Mouse (Mus musculus): ENCODE measurements around the gene Abca7. TPM values are rescaled to one million over a fixed set of nuclear protein-coding genes. Genes with fewer than 3 reads are reported as not detected.
"Not testable (repeated sequence)": the region's sequence is repeated elsewhere in the genome, so short reads cannot be mapped to it uniquely, and the experiment has no call there.

Gene Abca7
- total RNA-seq, 4 experiments from 2014 or later = 7.5 to 8.5 (median 8.0) TPM

DNA sequence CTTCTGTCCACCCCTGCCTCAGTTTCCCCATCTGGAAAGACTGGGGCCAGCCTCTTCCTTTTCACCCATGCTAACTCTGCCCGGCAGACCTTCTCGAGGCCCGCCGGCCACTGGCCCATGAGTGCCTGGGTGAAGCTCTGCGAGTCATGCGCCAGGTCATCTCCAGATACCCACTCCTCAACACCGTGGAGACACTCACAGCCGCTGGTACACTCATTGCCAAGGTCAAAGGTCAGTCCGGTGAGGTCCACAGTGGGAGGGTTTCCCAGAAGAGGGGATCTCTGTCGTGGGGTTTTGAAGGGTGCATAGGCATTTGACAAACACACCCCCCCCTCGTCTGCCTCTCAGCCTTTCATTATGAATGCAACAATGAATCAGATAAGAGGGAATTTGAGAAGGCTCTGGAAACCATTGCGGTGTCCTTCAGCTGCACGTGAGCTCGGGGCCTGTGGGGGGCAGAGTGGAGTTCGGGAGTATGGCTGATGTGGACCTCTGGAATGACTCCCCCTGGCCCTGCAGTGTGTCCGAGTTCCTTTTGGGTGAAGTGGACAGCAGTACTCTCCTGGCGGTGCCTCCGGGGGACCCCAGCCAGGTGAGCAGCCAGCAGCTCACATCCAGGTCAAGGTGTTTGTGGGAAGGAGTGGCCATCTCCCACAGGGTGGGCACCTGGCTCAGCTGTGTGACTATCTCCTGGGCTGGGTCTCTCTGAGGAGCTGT is 24.5 kb downstream of the Abca7 start:
- no peak for DNase-seq (ENCODE audit: low spot score)

DNA sequence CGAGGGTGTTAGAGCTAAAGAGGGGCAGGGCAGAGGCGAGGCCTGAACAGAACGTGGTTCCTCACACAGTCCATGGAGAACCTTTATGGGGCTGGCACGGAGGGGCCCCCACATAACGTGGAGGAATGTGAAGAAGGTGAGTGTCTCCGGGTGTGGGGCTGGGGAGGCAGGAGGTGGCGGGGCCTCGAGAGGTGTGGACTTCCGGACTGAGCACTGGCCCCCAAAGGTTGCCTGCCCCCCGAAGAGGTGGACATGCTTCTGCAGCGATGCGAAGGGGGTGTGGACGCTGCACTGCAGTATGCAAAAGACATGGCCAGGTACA is 25.0 kb downstream of the Abca7 start:
- no peak for DNase-seq (ENCODE audit: low spot score)

GRCm38 (mm10) chr10:80022164-80022563 is 25.9 kb downstream of the Abca7 start:
- DNase-seq (ENCODE audit: low spot score) = no peak

DNA sequence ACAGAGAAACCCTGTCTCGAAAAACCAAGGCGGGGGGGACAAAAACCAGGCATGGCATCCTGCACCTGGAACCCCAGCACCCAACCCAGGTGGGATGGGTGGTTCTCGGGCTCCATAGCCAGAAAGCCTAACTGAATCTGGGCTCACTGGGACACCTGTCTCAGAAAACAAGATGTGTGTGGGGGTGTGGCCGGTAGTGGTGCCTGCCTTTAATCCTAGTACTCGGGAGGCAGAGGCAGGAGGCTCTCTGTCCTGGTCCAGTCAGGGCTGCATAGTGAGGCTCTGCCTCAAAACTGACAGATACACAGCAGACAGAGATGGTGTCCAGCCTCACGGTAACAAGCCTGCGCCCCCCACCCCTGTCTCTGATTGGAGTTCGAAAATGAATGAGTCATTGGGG is 26.5 kb downstream of the Abca7 start:
- DNase-seq (ENCODE audit: low spot score) = no peak

GRCm38 (mm10) chr10:80023758-80024157 is 27.5 kb downstream of the Abca7 start:
- DNase-seq (ENCODE audit: low spot score) = no peak

DNA sequence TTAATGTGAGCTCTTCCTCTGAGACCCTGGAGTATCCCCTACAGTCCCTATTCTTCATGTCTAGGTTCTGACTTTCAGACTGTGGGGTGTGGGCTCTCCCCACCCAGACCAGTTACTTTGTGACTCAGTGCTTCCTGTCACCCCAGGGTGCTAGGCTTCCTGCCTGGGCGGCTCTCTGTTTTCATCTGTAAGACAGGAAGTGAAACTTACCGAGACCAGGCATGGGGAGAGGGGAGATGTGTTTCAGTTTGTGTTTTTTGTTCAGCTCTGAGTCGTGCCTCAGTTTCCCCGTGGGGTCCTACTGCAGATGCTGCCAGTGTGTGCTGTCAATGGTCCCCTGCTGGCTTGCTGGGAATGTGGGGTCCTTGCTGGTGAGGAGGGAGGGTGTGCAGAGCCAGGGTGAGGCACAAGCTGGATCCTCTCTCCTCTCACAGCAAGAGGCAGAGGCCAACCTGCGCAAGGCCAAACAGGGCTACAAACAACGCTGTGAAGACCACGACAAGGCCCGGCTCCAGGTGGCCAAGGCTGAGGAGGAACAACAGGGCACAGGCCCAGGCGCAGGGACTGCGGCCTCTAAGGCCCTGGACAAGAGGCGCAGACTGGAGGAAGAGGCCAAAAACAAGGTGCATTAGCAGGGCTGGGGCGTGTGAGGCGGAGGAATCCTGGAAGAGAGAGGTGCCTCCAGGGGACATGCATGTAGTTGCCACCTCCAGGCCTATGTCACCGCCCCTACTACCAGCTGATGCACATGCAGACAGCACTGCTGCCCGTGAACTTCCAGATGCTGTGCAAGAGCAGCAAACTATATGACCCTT is 28.1 kb downstream of the Abca7 start:
- DNase-seq (ENCODE audit: low spot score) = no peak

GRCm38 (mm10) chr10:80025044-80025347 is 28.7 kb downstream of the Abca7 start:
- DNase-seq (ENCODE audit: low spot score) = no peak

DNA sequence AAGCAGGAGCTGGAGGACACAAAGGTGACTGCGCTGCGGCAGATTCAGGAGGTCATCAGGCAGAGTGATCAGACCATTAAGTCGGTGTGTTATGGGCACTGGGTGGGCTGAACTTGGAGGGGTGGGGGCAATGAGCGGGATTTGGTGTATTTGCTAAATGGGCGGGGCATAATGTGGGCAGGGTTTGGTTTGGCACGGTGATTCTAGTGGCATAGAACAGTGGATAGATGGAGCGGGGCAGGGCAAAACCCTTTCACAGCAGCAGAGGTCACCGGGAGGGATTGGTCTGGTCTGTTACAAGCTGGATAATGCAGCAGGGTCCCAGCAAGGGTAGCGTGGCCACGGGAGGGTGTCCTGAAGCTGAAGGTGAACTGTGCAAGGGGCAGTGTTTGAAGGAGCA is 29.2 kb downstream of the Abca7 start:
- DNase-seq (ENCODE audit: low spot score) = no peak

DNA sequence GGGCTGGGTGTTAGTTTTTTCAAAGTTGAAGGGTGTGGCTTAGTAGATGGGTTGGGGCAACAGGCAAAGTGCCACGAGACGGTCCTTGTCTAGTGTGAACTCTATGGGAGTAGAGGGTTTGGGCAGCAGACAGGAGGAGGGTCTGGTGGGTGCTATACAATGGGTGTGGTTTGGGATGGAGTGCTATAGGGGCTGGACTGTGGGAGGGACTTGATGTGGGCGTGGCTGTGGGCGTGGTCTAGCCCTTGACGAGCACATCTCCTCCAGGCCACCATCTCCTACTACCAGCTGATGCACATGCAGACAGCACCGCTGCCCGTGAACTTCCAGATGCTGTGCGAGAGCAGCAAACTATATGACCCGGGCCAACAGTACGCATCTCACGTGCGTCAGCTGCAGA is 29.6 kb downstream of the Abca7 start:
- no peak for DNase-seq (ENCODE audit: low spot score)

GRCm38 (mm10) chr10:80027681-80028520 is 31.6 kb downstream of the Abca7 start:
- DNase-seq (ENCODE audit: low spot score) = no peak

DNA sequence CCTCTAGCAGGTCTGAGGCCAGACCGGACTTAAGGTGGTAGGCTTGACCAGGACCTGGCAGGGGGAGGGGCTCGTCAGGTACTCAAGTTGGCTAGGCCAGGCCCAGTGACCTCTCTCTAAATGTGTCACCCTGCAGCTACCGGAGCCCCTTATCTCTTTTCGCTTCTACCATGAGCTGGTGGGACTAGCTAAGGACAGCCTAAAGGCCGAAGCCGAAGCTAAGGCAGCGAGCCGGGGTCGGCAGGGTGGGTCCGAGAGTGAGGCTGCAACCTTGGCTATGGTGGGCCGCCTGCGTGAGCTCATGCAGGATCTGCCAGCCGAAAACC is 32.2 kb downstream of the Abca7 start:
- DNase-seq (ENCODE audit: low spot score) = no peak

DNA sequence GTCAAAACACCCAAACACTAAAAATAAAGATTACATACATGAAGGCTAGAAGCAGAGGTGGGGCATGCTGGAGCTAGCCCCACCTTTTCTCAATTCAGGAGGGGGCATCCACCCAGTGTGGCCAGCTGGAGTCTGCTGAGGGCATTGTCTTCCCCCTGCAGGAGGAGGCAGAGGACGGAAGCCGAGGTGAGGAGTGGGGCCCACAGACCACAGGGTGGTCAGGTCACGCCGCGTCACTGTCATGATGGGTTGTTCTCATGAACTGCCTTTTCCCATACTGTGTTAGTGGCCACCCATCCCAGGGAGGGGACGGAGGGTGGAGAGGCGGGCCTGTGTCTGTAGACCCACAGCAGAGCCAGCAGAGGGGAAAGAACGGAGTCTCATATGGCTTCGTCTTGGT is 33.9 kb downstream of the Abca7 start:
- DNase-seq (ENCODE audit: low spot score) = no peak

- no peak for DNase-seq (ENCODE audit: low spot score)
These were observed 34.4 kb downstream of the Abca7 start for GRCm38 (mm10) chr10:80030736-80031135.

GRCm38 (mm10) chr10:80032799-80033480 is 36.6 kb downstream of the Abca7 start:
- peak; percentile 68 for DNase-seq (ENCODE audit: low spot score)

- peak; percentile 58 for DNase-seq (ENCODE audit: low spot score)
These were observed 37.5 kb downstream of the Abca7 start for GRCm38 (mm10) chr10:80033511-80034391.

DNA sequence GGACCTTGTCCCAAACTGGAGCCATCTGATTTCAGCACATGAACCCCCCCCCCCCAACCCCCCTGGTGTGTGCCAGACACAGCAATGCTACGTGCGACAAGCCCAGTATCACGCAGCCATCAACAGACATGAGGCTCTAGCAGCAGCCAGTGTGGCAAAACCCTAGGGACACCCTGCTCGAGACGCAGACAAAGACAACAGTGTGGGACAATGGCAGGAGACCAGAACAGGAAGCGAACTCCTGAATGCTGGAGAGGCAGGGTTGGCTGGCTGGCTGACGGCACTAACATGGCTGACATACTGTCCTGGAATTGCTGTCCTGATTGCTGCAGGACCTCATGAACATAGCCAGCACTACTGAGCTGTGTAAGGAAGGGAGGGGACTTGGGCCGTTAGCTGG is 38.9 kb downstream of the Abca7 start:
- peak; percentile 57 for DNase-seq (ENCODE audit: low spot score)

GRCm38 (mm10) chr10:80035686-80036085 is 39.4 kb downstream of the Abca7 start:
- DNase-seq (ENCODE audit: low spot score) = no peak

DNA sequence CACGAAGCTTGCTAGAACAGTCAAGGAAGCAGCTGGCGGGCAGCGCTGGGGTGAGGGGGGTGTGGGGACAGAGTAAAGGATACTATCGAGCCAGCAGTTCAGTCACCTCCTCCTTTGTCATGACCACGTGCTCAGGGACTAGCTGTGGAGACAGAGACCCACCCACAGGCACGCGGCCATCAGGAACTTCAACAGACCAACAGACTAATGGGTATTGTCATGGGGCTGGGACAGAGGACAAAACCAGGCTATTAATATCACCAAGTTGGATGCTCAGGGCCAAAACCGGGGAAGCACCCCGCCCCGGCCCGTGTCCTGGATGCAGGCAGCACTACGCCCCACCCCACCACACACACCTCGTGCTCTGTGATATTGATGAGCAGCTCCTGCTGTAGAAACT is 40.5 kb downstream of the Abca7 start:
- peak; percentile 87 for DNase-seq (ENCODE audit: low spot score)

GRCm38 (mm10) chr10:80039559-80039979 is 43.3 kb downstream of the Abca7 start, which contains the start of gene Polr2e:
Gene Polr2e, minus strand, starts transcription at chr10:80039795.
- peak; percentile 98 for DNase-seq (ENCODE audit: low spot score)

GRCm38 (mm10) chr10:80041409-80042060 is 45.2 kb downstream of the Abca7 start:
- not testable (repeated sequence) for DNase-seq (ENCODE audit: low spot score)
